Comparison of ENCODE assay signal across 24 mouse cellular contexts in the genomic region with DNA sequence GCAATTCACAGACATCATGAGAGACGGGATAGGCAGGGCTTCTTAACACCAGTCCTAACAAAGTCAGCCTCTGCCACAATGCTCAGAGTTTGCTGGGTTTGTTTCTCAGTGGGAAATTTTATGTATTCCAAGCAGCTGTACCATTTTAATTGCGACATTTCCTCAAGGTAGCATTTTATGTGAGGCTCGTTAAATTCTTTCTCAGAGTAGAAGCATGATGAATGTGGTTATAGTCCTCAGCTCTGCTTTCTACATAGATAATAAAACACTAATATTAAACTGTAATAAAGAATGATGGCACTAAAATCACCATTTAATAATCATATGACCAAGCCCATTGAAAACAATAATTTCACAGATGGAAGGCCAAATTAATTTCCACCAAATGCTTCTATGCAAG.
"Had no signal": no experiment of that assay in that cellular context is flagged by ENCODE, and none has a peak within 500 bp of the region (broad histone marks: within the 10 kb centered on the region; RNA-seq: fewer than 3 reads in every experiment).

No protein-coding gene starts in this region.

- H3K4me3 ChIP-seq: gastrocnemius, adult 2 months; heart, embryonic 10.5 days; heart, embryonic 12.5 days; hindbrain, embryonic 10.5 days; hindbrain, embryonic 12.5 days; intestine, embryonic 15.5 days; layer of hippocampus, adult 2 months; left cerebral cortex, adult 2 months had no signal

- H3K27ac ChIP-seq: gastrocnemius, adult 2 months; heart, embryonic 10.5 days; hindbrain, embryonic 10.5 days; hindbrain, embryonic 12.5 days; hindbrain, embryonic 14.5 days; intestine, embryonic 15.5 days; layer of hippocampus, adult 2 months; left cerebral cortex, adult 2 months had no signal

- H3K4me2 ChIP-seq: heart, embryonic 12.5 days; hindbrain, embryonic 12.5 days; hindbrain, embryonic 14.5 days; intestine, embryonic 15.5 days; liver, embryonic 11.5 days had no signal

- H3K9me3 ChIP-seq: heart, embryonic 10.5 days; heart, embryonic 12.5 days; hindbrain, embryonic 10.5 days; hindbrain, embryonic 12.5 days; intestine, embryonic 15.5 days had no signal

- H3K4me1 ChIP-seq: heart, embryonic 10.5 days; heart, embryonic 12.5 days; hindbrain, embryonic 10.5 days; hindbrain, embryonic 12.5 days; intestine, embryonic 15.5 days had no signal

- H3K36me3 ChIP-seq: heart, embryonic 10.5 days; heart, embryonic 12.5 days; hindbrain, embryonic 10.5 days; hindbrain, embryonic 12.5 days; intestine, embryonic 15.5 days had no signal

- DNase-seq: forebrain, postnatal 0 days; gastrocnemius, adult 2 months; gastrocnemius, postnatal 10 days; gastrocnemius, postnatal 25 days; heart, adult 18-20 months; heart, postnatal 10 days; heart, postnatal 4 days; kidney, adult 18-20 months; kidney, adult 8-10 months; kidney, postnatal 25 days; kidney, postnatal 4 days; liver had no signal

- ATAC-seq: forebrain, postnatal 0 days; hindbrain, embryonic 16.5 days; inflammation-experienced regulatory T-cells, adult 6 months; intestine, embryonic 15.5 days; intestine, postnatal 0 days had no signal

- H3K9ac ChIP-seq: forebrain, postnatal 0 days; heart, embryonic 12.5 days; hindbrain, embryonic 12.5 days; hindbrain, embryonic 14.5 days; intestine, embryonic 15.5 days had no signal

- H3K27me3 ChIP-seq: heart, embryonic 12.5 days; hindbrain, embryonic 12.5 days; intestine, embryonic 15.5 days had no signal
